Mouse (Mus musculus): ENCODE measurements around the gene Frat1.

GRCm38 (mm10) chr19:41807497-41807896, 22.3 kb upstream of the Frat1 start:
- TF ChIP-seq CTCF (IDR thresholded peaks at IDR 0.05; ENCODE audit: extremely low read depth, insufficient read depth, low read length) (no peak), POLR2A (IDR thresholded peaks at IDR 0.05; ENCODE audit: extremely low read depth, insufficient read depth, low read length) (no peak)

Data from cortical plate, adult 2 months (tissue).